Mouse (Mus musculus) heart, postnatal 0 days (tissue): ENCODE results near the gene Zcchc7. TPM values are rescaled to one million over a fixed set of nuclear protein-coding genes. Genes with fewer than 3 reads are reported as not detected.

Experiments used
- ATAC-seq: fragments of 200-750 bp; cut with Nextera tagmentation; 2 replicates; pipeline ENCODE4 v1.8.0; 2017; ENCODE audit warnings: low read depth, moderate number of reproducible peaks, moderate library complexity; ENCODE audit not compliant: insufficient read depth
- DNase-seq: peaks from one replicate; pipeline ENCODE4 v3.0.0-alpha.2; 2016; ENCODE audit warnings: low spot score
- H3K27ac ChIP-seq: fragments of 300-500 bp; sonication (generic); 2 replicates; pipeline ENCODE4 v1.5.1; 2014; ENCODE audit warnings: low read depth, mild to moderate bottlenecking
- H3K27me3 ChIP-seq: fragments of 300-500 bp; sonication (generic); 2 replicates; pipeline ENCODE4 v1.6.1; 2014; ENCODE audit warnings: low read length, mixed read lengths; ENCODE audit not compliant: control insufficient read depth, insufficient read depth
- H3K36me3 ChIP-seq: fragments of 300-500 bp; sonication (generic); replicated peaks from 2 replicates; pipeline ENCODE4 v1.6.1; 2014; ENCODE audit warnings: low read length, mixed read lengths; ENCODE audit not compliant: control insufficient read depth, insufficient read depth
- H3K4me1 ChIP-seq: fragments of 300-500 bp; sonication (generic); 2 replicates; pipeline ENCODE4 v1.6.1; 2014; ENCODE audit warnings: antibody characterized with exemption; ENCODE audit not compliant: control insufficient read depth, insufficient read depth
- H3K4me2 ChIP-seq: fragments of 300-500 bp; sonication (generic); 2 replicates; pipeline ENCODE4 v1.6.1; 2014; ENCODE audit warnings: low read depth, mild to moderate bottlenecking, low read length, moderate library complexity
- H3K4me3 ChIP-seq: fragments of 300-500 bp; sonication (generic); 2 replicates; pipeline ENCODE4 v1.5.1; 2014; ENCODE audit warnings: low read depth, low read length
- H3K9ac ChIP-seq: fragments of 300-500 bp; sonication (generic); replicated peaks from 2 replicates; pipeline ENCODE4 v1.6.1; 2014; ENCODE audit warnings: low read depth, low read length, mixed read lengths
- H3K9me3 ChIP-seq: fragments of 300-500 bp; sonication (generic); replicated peaks from 2 replicates; pipeline ENCODE4 v1.6.1; 2016; ENCODE audit warnings: low read length; ENCODE audit not compliant: control insufficient read depth
- CTCF ChIP-seq: IDR thresholded peaks from 2 replicates; pipeline ENCODE4 v1.5.1; 2016; ENCODE audit warnings: antibody characterized with exemption, control low read depth, low read depth
- EP300 ChIP-seq: IDR thresholded peaks from 2 replicates; pipeline ENCODE4 v1.6.1; 2016; ENCODE audit warnings: antibody characterized with exemption, low read depth
- WGBS: fragments of 180-500 bp; shearing (Covaris S2); extraction: QIAGEN DNeasy Blood & Tissue Kit; methylation state at CpG from one replicate; pipeline ENCODE4 v1.1.7; 2014; 5-methylcytosine and 5-hydroxymethylcytosine counted together
- polyA plus RNA-seq: library from polyadenylated mRNA; unstranded; fragments of >200 nt; fragmentation: Nextera tagmentation; extraction: Ambion mirVana; gene quantifications from 2 replicates; pipeline ENCODE4 v1.2.1, GENCODE M21; 2015
- total RNA-seq: library from RNA; depleted of rRNA; stranded (reverse); fragments of >200 nt; gene quantifications from 2 replicates; pipeline ENCODE4 v1.2.3, GENCODE M21; 2014; ENCODE audit warnings: low replicate concordance

The Zcchc7 gene
- total and polyA plus RNA-seq, 2 experiments from 2014 or later: 14.1 to 22.4 TPM

GRCm38 (mm10) chr4:44709740-44710700, 45.7 kb upstream of the Zcchc7 start, which contains the start of gene Pax5:
Gene Pax5 (minus strand): TSS chr4:44710487.
- Histone ChIP-seq H3K4me3 (0 out of 2 replicates have a peak within 1 kb of the TSS, but pooled peaks have one; percentile 18), H3K36me3 (no peaks in the 10 kb centered on the region), H3K4me2 (no peak within 1 kb of the TSS), H3K27me3 (peaks cover 99% of the 10 kb centered on the region), H3K27ac (no peak within 1 kb of the TSS), H3K9me3 (no peaks in the 10 kb centered on the region), H3K4me1 (no peaks in the 10 kb centered on the region), H3K9ac (no peak within 1 kb of the TSS)
- TF ChIP-seq CTCF (no peak), EP300 (no peak)
- ATAC-seq (no peak), DNase-seq (no peak)
- whole genome bisulfite sequencing: 29% methylated on average over 16 of the region's 16 CpGs

GRCm38 (mm10) chr4:44710701-44711097, 45.0 kb upstream of the Zcchc7 start:
- no peak for ATAC-seq
- DNase-seq: no peak
- TF ChIP-seq EP300: no peak
- TF ChIP-seq CTCF: no peak

GRCm38 (mm10) chr4:44711136-44711900, 44.4 kb upstream of the Zcchc7 start:
- H3K4me2 ChIP-seq: peak overlapping the region; percentile 20
- H3K4me1 ChIP-seq: no peaks in the 10 kb centered on the region
- ATAC-seq: no peak
- no peaks in the 10 kb centered on the region for H3K9me3 ChIP-seq
- TF ChIP-seq EP300 (no peak), CTCF (no peak)
- no peaks in the 10 kb centered on the region for H3K36me3 ChIP-seq
- H3K27me3 ChIP-seq: peaks cover 95% of the 10 kb centered on the region
- 0 out of 2 replicates have a peak overlapping the region, but pooled peaks have one; percentile 33 for H3K4me3 ChIP-seq
- no peak overlapping the region for H3K27ac ChIP-seq
- no peak for DNase-seq
- WGBS: 3% methylated on average over 25 of the region's 25 CpGs
- no peak overlapping the region for H3K9ac ChIP-seq

More at GRCm38 (mm10) chr4:44710701-44711097, 45.0 kb upstream of the Zcchc7 start:
- Histone ChIP-seq H3K4me1 (no peaks in the 10 kb centered on the region), H3K27me3 (peaks cover 99% of the 10 kb centered on the region), H3K4me3 (0 out of 2 replicates have a peak overlapping the region, but pooled peaks have one; percentile 18), H3K9ac (no peak overlapping the region), H3K36me3 (no peaks in the 10 kb centered on the region), H3K9me3 (no peaks in the 10 kb centered on the region), H3K27ac (no peak overlapping the region), H3K4me2 (no peak overlapping the region)
- WGBS: 4% methylated on average over 30 of the region's 30 CpGs

GRCm38 (mm10) chr4:44712051-44712700, 43.5 kb upstream of the Zcchc7 start:
- H3K4me3 ChIP-seq: peak overlapping the region; percentile 33
- TF ChIP-seq EP300: no peak
- no peak for TF ChIP-seq CTCF
- ATAC-seq: no peak

More at GRCm38 (mm10) chr4:44712051-44712700, 43.5 kb upstream of the Zcchc7 start:
- Histone ChIP-seq H3K9ac (no peak overlapping the region), H3K27me3 (peaks cover 95% of the 10 kb centered on the region), H3K36me3 (no peaks in the 10 kb centered on the region), H3K27ac (no peak overlapping the region), H3K4me2 (peak overlapping the region; percentile 20), H3K9me3 (no peaks in the 10 kb centered on the region), H3K4me1 (no peaks in the 10 kb centered on the region)
- 1% methylated on average over 25 of the region's 25 CpGs for WGBS
- no peak for DNase-seq
